Mouse (Mus musculus) MEL (cell line): Measurements from ENCODE around the gene Timeless. TPM values are rescaled to one million over a fixed set of nuclear protein-coding genes. Genes with fewer than 3 reads are reported as not detected.
"Not testable (repeated sequence)": the region's sequence is repeated elsewhere in the genome, so short reads cannot be mapped to it uniquely, and the experiment has no call there.

Source experiments
- DNase-seq: peaks from one replicate; pipeline ENCODE4 v3.0.0; 2011; ENCODE audit warnings: low read depth, low spot score
- H3K27ac ChIP-seq: 2 replicates; pipeline ENCODE4 v1.5.1; 2012; ENCODE audit warnings: low read depth, mild to moderate bottlenecking, control low read depth, low read length, moderate library complexity; ENCODE audit not compliant: control insufficient read depth
- H3K27me3 ChIP-seq, 2 experiments: fragments of 150-350 bp in 1 of 2; sonication (generic) in 1 of 2; 2 replicates each; pipeline ENCODE4 v1.6.1; 2012; ENCODE audit warnings: low read length in 2 of 2, mild to moderate bottlenecking in 2 of 2, improper control_type of control experiment in 1 of 2, moderate library complexity in 1 of 2; ENCODE audit not compliant: insufficient read depth in 2 of 2, control insufficient read depth in 1 of 2
- H3K36me3 ChIP-seq, 2 experiments: 2 replicates each; pipeline ENCODE4 v1.6.1; 2012 to 2014; ENCODE audit warnings: low read length in 2 of 2, improper control_type of control experiment in 1 of 2, inconsistent platforms in 1 of 2, mild to moderate bottlenecking in 1 of 2; ENCODE audit not compliant: insufficient read depth in 2 of 2, control insufficient read depth in 1 of 2
- H3K4me1 ChIP-seq, 2 experiments: fragments of 150-350 bp in 1 of 2; sonication (generic) in 1 of 2; 2 replicates each; pipeline ENCODE4 v1.6.1; 2012; ENCODE audit warnings: low read length in 2 of 2, improper control_type of control experiment in 1 of 2, mild to moderate bottlenecking in 1 of 2; ENCODE audit not compliant: insufficient read depth in 2 of 2, control insufficient read depth in 1 of 2
- H3K4me3 ChIP-seq, 2 experiments: fragments of 150-350 bp in 1 of 2; sonication (generic) in 1 of 2; 2 replicates each; pipeline ENCODE4 v1.5.1; 2012; ENCODE audit warnings: low read depth in 2 of 2, low read length in 2 of 2, mild to moderate bottlenecking in 2 of 2, moderate library complexity in 2 of 2, control low read depth in 1 of 2, improper control_type of control experiment in 1 of 2; ENCODE audit not compliant: control insufficient read depth in 1 of 2, insufficient read depth in 1 of 2
- H3K79me2 ChIP-seq: 2 replicates; pipeline ENCODE4 v1.6.1; 2012; ENCODE audit warnings: mild to moderate bottlenecking, low read length, moderate library complexity; ENCODE audit not compliant: control insufficient read depth, poor library complexity, insufficient read depth
- H3K9ac ChIP-seq: 2 replicates; pipeline ENCODE4 v1.6.1; 2012; ENCODE audit warnings: low read depth, mild to moderate bottlenecking, control low read depth, low read length, moderate library complexity; ENCODE audit not compliant: control insufficient read depth, poor library complexity, severe bottlenecking
- H3K9me3 ChIP-seq: fragments of 150-350 bp; sonication (generic); replicated peaks from 2 replicates; pipeline ENCODE4 v1.6.1; 2012; ENCODE audit warnings: mild to moderate bottlenecking, low read length, improper control_type of control experiment, moderate library complexity; ENCODE audit not compliant: insufficient read depth
- BHLHE40 ChIP-seq: IDR thresholded peaks from 2 replicates; pipeline ENCODE4 v1.6.1; 2012; ENCODE audit warnings: low read depth, mild to moderate bottlenecking, inconsistent platforms, low read length, improper control_type of control experiment, borderline replicate concordance
- E2F4 ChIP-seq: IDR thresholded peaks from 2 replicates; pipeline ENCODE4 v1.6.1; 2011; ENCODE audit warnings: low read depth, low read length, improper control_type of control experiment, borderline replicate concordance
- ELF1 ChIP-seq: IDR thresholded peaks from 2 replicates; pipeline ENCODE4 v1.6.1; 2014; ENCODE audit warnings: low read depth, mild to moderate bottlenecking, inconsistent platforms, low read length, improper control_type of control experiment, moderate library complexity
- EP300 ChIP-seq, 2 experiments: IDR thresholded peaks; 2 replicates each; pipeline ENCODE4 v1.6.1; 2011; ENCODE audit warnings: improper control_type of control experiment in 2 of 2, low read length in 2 of 2, low read depth in 1 of 2, mild to moderate bottlenecking in 1 of 2
- MAFK ChIP-seq: IDR thresholded peaks from 2 replicates; pipeline ENCODE4 v1.6.1; 2011; ENCODE audit warnings: low read depth, mild to moderate bottlenecking, low read length, improper control_type of control experiment, borderline replicate concordance
- MAZ ChIP-seq: IDR thresholded peaks from 2 replicates; pipeline ENCODE4 v1.6.1; 2012; ENCODE audit warnings: low read depth, mild to moderate bottlenecking, inconsistent platforms, low read length, improper control_type of control experiment
- MXI1 ChIP-seq: IDR thresholded peaks from 2 replicates; pipeline ENCODE4 v1.6.1; 2011; ENCODE audit warnings: mild to moderate bottlenecking, low read depth, low read length, improper control_type of control experiment
- MYB ChIP-seq: IDR thresholded peaks from 2 replicates; pipeline ENCODE4 v1.6.1; 2011; ENCODE audit warnings: mild to moderate bottlenecking, low read depth, low read length, improper control_type of control experiment
- MYC ChIP-seq: IDR thresholded peaks from 2 replicates; pipeline ENCODE4 v1.6.1; 2011; ENCODE audit warnings: low read depth, mild to moderate bottlenecking, low read length, improper control_type of control experiment, moderate library complexity
- NELFE ChIP-seq: IDR thresholded peaks from 2 replicates; pipeline ENCODE4 v1.6.1; 2011; ENCODE audit warnings: low read depth, low read length, improper control_type of control experiment
- POLR2AphosphoS2 ChIP-seq: IDR thresholded peaks from 2 replicates; pipeline ENCODE4 v1.6.1; 2011; ENCODE audit warnings: low read length, improper control_type of control experiment
- TBP ChIP-seq: IDR thresholded peaks from 2 replicates; pipeline ENCODE4 v1.8.0; 2011; ENCODE audit warnings: low read depth, low read length, improper control_type of control experiment
- ZKSCAN1 ChIP-seq: IDR thresholded peaks from 2 replicates; pipeline ENCODE4 v1.6.1; 2012; ENCODE audit warnings: low read depth, mild to moderate bottlenecking, inconsistent platforms, low read length, improper control_type of control experiment, moderate library complexity
- polyA plus RNA-seq, 2 experiments: library from polyadenylated mRNA; stranded (reverse) in 1 of 2; unstranded in 1 of 2; fragments of >175 nt in 1 of 2; fragments of >200 nt in 1 of 2; gene quantifications; 2 replicates each; pipeline versions ENCODE4 v1.2.1 to v1.2.4; 2012; ENCODE audit warnings: low replicate concordance in 2 of 2, low read depth in 1 of 2; ENCODE audit not compliant: insufficient read length in 2 of 2, insufficient read depth in 1 of 2, missing spikeins in 1 of 2
- total RNA-seq: library from RNA; depleted of rRNA; stranded (reverse); fragments of 300-350 nt; gene quantifications from 2 replicates; pipeline ENCODE4 v1.2.3, GENCODE M21; 2012

The Timeless gene
- total and polyA plus RNA-seq, 3 experiments, result 49.3 to 627 (median 89.8) TPM

GRCm38 (mm10) chr10:128212871-128213323 is 19.0 kb upstream of the Timeless start (continued):
- TF ChIP-seq POLR2AphosphoS2, result no peak
- no peak for TF ChIP-seq ELF1

- H3K9ac ChIP-seq, DNase-seq, H3K4me3 ChIP-seq, H3K27me3 ChIP-seq, H3K9me3 ChIP-seq, H3K27ac ChIP-seq: not testable (repeated sequence)
- peaks cover 3 to 31% of the 10 kb centered on the region in 2 experiments; a peak in 3 of 4 replicates for H3K4me1 ChIP-seq
- H3K79me2 ChIP-seq, result peaks cover 11% of the 10 kb centered on the region
- TF ChIP-seq TBP, result peak; percentile 98
- H3K36me3 ChIP-seq, result peaks cover 0 to 22% of the 10 kb centered on the region in 2 experiments; a peak in 2 of 4 replicates
These were observed 17.8 kb upstream of the Timeless start for GRCm38 (mm10) chr10:128214112-128214511.

- Histone ChIP-seq H3K9me3 (no peaks in the 10 kb centered on the region), H3K27ac (no peak overlapping the region), H3K9ac (no peak overlapping the region), H3K4me1 (peaks cover 6 to 32% of the 10 kb centered on the region in 2 experiments), H3K36me3 (peaks cover 0 to 22% of the 10 kb centered on the region in 2 experiments; a peak in 2 of 4 replicates), H3K27me3 (no peaks in the 10 kb centered on the region), H3K4me3 (no peak overlapping the region), H3K79me2 (peaks cover 11% of the 10 kb centered on the region)
- no peak for DNase-seq
- no peak for TF ChIP-seq MAZ
- no peak for TF ChIP-seq EP300 (IDR thresholded peaks at IDR 0.05; ENCODE audit: low read depth in 1 of 2, low read length in 2 of 2)
- TF ChIP-seq MYB, result no peak
- TF ChIP-seq MYC, result no peak
- TF ChIP-seq POLR2AphosphoS2, result no peak
- TF ChIP-seq ZKSCAN1, result no peak
- TF ChIP-seq MAFK, result no peak
- TF ChIP-seq E2F4, result no peak
- TF ChIP-seq NELFE, result no peak
- TF ChIP-seq MXI1, result no peak
- TF ChIP-seq BHLHE40, result no peak
These were observed 16.9 kb upstream of the Timeless start for GRCm38 (mm10) chr10:128214981-128215380.
